Mouse (Mus musculus) kidney, adult 11 months (tissue): ENCODE data around the gene 2610301B20Rik.
"Not testable (repeated sequence)": the region's sequence is repeated elsewhere in the genome, so short reads cannot be mapped to it uniquely, and the experiment has no call there.

Experiments
- DNase-seq: peaks from one replicate; pipeline ENCODE4 v3.0.0; 2022

Gene 2610301B20Rik

DNA sequence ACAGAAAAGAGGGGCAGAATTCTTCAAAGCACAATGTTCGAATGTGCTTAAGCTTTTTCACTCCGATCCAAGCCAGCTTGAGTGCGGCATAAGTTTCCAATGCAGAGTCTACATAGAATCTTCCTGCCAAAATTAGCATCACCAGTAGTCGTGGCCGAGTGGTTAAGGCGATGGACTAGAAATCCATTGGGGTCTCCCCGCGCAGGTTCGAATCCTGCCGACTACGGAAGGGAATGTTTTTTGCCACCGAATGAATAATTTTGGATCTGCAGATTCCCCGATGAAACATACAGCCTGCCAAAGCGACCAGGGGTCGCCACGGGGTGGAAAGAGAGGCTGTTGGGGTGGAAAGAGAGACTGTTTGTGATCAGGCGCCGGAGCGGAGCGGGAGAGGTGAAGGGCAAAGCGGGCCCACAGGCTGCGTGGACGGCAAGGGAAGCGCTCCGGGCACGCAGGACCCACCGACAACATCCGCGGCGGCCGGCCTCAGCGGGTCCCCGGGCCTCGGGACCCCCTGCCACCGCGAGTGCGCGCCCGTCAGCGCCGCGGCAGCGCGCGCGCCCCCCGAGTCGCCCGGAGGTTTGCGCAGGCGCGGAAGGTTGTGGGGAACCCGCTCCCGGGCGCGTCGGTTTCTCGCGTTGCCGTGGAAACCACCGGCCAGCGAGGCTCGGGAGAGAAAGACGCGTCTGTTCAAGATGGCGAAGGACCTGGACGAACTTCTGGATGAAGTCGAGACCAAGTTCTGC, at the start of gene 2610301B20Rik:
Gene 2610301B20Rik, plus strand, starts transcription at position 579 of the 746 bp plus-strand sequence.
- DNase-seq = peak; percentile 85

DNA sequence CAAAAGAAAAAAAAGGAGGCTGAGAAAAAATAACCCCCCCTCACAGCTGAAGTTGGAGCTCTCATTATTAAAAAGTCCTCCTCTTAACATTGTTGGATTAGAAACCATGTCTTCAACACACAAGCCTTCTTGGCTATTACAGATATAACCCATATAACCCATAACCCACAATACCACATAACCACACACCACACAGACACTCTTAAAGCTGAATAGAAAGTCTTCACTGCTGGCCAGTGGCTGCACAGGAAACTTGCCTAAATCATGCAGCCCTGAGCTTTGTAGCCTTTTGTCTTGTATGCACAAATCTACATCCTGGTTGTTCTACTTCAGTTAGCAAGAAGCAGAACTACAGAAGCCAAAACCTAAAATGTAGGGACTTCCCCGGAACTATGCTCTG, 41.0 kb upstream of the 2610301B20Rik start:
- no peak for DNase-seq

DNA sequence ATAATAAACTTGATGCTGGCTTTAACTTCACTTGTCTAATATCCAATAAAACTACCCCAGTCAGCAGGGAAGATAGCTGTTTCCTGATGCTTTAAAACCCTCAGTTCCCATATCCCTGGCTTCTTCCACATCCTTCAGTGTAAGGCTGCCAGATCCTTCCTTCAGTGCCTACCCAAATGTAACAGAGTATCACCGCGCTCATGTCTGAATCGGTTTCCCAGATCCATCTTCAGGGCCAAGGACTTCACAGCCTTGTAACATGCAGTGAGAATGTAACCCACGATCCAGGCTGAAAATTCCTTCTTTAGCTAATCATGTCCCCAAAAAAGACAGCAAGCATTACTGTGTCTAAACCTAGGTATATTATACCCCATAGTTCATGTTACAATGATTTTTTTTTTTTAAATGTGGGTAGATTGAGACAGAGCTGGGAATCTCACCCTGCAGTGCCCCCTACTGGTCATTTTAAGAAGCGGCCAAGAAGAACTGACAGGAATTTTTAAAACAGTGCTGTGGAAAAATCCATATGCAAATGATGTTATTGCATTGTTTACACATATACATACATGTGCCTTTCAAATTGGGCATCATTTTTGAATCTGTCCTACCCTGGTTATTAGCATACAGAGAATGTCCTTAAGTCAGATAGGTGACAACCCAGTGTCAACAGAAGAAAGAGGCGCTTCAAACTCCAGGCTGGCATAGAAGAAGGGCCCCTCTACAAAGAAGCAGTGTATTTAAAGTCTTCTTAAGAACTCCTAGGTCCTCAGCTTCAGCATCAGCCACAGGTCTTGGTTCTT, 38.8 kb upstream of the 2610301B20Rik start:
- no peak for DNase-seq

GRCm38 (mm10) chr4:10845848-10846247, 28.4 kb upstream of the 2610301B20Rik start:
- DNase-seq = no peak

- DNase-seq = no peak
These were observed 24.5 kb upstream of the 2610301B20Rik start for GRCm38 (mm10) chr4:10849812-10850211.

- DNase-seq = no peak
These were observed 23.3 kb upstream of the 2610301B20Rik start for GRCm38 (mm10) chr4:10851013-10851412.

DNA sequence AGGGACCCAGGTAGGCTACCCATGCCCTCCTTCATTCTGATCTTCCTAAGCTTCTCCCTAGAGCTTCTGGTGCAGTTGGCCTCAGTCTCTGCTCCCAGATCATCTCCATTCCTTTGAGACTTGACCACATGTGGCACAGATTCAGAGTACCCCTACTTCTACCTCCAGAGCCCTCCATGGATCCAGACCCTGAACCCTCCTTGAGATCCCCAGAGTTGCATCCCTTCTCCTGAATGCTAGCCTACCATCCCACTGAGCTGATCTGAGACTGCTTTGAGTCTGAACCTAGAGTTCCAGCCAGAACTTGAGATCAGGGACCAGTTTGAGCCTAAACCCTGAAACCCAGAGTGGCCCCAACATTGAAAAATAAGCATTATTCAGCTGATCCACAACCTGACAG, 15.1 kb upstream of the 2610301B20Rik start:
- DNase-seq = no peak

DNA sequence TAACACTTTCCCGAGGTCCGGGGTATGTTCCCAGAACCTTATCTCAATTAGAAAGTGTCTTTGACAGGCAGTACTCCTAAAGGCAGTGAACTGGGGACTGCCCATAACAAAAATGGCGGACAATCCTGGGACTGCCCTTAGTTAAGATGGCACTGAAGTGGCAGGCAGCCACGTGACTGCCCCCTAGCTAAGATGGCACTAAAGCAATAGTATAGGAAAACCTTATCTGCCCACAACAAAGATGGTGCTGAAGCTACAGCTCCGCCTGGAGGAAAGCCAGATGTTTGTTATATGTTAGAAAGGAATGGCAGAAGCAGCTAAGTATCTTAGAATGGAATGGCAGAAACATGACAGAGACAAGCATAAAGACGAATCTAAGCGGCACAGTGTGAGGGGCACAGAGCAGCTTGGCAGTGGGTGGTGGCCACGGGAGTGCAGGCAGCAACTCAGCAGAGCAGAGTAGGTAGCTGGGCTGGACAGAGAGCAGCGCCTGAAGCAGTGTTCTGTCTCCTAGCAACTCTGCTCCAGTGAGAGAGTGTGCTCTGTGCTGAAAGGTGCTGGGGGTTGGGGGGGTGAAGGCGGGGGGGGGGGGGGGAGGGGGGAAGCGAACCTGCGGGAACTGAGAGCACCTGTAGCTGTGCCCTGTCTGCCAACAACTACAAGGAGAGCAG, 14.3 kb upstream of the 2610301B20Rik start:
- DNase-seq = no peak

- no peak for DNase-seq
These were observed 13.5 kb upstream of the 2610301B20Rik start for GRCm38 (mm10) chr4:10860825-10861224.

DNA sequence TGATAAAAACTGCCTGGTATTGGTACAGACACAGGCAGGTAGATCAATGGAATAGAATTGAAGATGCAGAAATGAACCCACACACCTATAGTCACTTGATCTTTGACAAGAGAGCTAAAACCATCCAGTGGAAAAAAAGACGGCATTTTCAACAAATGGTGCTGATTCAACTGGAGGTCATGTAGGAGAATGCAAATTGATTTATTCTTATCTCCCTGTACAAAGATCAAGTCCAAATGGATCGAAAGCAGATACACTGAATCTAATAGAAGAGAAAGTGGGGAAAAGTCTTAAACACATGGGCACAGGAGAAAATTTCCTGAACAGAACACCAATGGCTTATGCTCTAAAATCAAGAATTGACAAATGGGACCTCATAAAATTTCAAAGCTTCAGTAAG, 11.4 kb upstream of the 2610301B20Rik start:
- not testable (repeated sequence) for DNase-seq

GRCm38 (mm10) chr4:10872231-10872630, 2.1 kb upstream of the 2610301B20Rik start:
- DNase-seq = no peak

DNA sequence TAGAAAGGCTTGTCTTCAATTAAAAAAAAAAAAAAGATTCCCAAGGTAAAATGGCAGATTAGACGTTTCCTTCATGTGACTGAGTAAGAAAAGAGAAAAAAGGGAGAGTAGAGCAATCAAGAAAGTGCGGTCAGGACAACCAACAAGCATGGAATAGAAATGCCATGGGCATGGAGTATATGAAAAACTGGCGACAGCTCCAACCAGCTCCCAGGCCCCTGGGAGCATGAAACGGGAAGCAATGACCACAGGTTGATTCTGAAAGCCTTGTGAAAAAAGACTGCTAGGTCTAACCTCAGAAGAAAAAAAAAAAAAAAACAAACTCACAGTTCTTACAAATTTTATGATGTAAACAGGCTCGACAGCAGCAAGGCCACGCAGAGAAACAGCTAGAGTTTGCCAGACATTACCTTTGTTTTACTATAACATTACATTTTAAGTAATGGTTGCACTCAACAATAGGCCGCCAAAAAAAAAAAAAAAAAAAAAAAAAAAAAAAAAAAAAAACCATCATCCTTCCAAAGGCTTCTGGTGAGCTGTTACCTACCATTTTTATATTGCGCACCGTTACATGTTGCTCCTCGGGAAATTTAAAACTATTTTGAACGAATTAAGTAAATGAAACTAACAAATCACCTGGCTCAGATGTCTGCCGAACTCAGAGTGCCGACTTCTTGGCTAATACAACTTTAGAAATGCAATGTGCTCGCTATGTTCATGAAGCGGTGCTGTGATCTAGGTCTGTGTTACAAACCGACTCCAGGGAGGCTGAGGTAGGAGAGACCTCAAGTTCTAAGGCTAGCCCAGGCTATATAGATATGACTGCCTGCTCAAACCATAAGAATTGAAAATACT, 1.4 kb upstream of the 2610301B20Rik start:
- DNase-seq = no peak

GRCm38 (mm10) chr4:10873549-10873919, 764 bp upstream of the 2610301B20Rik start:
- no peak for DNase-seq

DNA sequence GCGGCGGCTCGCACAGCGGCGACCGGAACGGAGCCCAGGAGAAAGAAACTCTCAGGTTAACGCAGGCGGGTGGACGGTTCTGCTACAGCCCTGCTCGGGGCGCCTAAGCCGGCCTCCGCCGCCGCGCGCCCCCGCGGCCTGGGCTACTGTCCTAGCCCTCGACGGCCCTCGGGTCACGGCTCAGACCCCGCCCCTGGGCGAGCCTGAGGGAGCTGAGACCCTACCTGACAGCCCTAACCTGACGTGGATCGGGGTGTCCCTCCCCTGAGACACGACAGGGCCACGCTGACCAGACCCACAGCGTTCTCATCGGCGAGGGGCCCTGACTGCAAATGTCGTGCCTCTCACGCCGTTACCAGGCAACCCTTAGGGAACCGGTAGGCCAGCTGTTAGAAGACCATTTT, 422 bp downstream of the 2610301B20Rik start:
- DNase-seq = peak; percentile 56

DNA sequence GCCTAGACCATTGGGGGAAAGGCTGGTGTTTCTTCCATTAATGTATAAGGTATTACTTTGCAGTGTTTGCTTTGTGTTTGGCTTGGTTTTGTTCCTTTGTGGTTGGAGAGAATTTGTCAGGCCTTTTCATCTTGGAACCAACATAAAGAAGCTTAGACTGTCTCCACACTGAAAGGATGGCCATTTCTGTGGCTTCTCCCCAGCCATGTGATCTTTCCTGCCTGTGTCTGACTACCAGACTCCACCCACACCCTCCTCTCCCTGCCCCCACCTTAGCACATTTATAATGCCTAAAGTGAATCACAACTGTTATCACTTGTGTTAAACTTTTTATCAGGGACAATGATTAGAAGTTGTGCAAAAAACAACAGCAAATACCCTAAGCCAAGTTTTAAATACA, 1.1 kb downstream of the 2610301B20Rik start:
- no peak for DNase-seq

DNA sequence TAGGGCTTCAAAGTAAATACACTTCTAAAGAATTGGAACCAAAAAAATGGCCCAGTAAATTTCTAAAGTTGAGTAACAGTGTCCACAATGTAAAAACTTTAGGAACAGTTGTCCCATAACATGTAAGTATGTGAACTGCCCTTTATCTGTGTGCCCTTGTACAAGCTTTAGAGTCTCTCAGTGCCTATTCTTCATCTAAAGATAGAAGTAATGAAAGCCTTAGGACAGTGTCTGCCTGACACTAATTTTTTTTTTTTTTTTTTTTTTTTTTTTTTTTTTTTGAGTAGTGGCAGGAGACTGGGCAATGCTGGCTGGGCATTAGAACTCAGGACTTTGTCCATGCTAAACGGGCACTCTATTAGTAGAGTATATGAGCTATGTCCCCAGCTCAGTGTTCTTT, 2.8 kb downstream of the 2610301B20Rik start:
- no peak for DNase-seq

DNA sequence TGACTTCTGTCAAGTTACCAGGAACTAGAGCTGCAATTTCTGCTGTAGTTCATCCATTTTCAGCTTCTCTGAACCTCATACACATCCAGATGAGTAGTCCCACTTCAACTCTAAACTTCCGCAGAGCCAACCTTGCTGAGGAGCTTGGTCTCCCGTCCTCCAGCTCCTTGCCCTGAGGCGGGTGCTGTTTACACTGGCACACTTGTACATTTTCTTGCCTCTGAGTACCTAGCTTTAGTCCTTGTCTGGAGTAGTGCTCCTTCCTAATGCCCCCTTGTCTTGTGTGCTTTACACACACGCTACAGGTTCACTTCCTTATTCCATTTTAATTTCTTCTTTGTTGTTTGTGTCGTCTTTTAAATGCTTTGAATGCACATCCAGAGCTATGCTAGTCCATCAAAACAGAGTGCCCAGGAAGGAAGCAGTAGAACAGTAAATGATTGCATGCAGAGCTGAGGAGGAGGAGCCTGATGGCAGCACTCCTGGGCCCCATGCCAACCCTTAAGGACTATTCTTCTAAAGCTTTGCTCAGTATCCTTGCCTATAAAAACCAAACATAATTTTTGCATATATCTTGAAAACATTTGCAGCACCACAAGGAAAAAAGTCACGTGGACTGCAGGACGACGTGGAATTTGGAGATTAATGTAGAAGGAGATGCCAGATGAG, 9.6 kb downstream of the 2610301B20Rik start:
- DNase-seq = no peak

DNA sequence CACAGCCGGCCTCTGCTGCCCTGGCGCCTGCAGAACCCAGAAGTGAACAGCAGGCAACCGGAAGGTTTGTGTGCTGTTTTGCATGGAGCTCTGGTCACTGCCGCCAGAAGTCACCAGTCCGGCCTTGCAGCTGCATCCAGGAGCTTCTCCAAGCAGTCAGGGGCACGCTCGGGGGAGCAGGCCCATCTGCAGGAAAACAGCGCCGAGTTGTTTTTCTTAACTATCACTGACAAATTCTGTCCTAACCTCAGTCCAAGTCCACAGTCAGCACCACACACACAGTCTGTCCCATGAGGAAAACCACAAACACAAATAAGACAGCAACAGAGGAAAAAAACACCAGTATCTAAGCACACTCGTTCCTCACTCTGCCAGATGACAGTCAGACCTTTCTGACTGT, 14.5 kb downstream of the 2610301B20Rik start:
- no peak for DNase-seq

DNA sequence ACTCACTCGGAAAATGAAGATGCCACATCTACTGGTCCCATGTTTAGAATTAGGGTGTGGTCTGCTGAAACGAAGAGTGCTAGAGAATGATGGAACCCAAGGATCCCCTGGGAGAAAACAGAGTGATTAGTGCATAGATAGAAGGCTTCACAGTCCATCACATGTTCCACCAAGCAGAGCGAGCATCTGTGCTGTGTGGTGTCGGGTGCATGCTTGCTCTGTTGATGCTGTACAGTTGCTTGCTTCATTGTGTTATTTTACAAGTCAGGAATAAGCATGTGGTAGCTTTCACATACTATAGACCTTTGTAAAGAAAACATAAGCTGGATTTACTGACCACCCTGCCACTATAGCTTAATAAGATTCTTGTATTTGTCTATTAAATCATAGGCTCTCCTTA, 22.0 kb downstream of the 2610301B20Rik start:
- DNase-seq = no peak

GRCm38 (mm10) chr4:10896859-10897258, 22.6 kb downstream of the 2610301B20Rik start:
- no peak for DNase-seq

DNA sequence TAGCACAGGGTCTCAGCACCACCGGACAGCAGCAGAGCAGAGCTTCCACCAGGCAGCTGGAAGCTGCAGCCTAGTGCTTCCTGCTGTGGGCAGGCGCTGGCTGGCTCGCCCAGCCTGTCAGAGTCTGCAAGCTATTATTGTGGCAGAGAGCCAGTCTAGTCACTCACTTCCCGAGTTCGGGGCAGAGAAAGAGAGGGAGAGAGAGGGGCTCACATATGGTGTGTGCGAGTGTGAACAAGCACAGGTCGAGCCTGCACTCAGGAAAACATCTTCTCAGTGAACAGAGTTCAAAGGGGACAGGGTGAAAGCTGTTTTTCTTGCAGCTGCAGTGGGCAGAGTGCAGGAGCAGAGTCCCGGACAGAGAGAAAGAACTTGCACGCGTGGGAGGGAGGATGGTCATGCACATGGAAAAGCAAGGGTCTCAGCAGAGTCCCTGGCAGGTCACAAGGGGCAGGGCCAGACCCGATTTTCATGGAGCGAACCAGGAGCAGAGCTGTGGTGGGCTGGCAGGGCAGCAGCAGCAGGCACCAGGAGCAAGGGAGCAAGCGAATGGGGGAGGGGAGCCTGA, 31.0 kb downstream of the 2610301B20Rik start:
- no peak for DNase-seq

- peak; percentile 79 for DNase-seq
These were observed 37.1 kb downstream of the 2610301B20Rik start for GRCm38 (mm10) chr4:10911417-10911816.
